Mouse (Mus musculus) lung, adult 2 months (tissue): ENCODE data around the gene Ripor1. TPM values are rescaled to one million over a fixed set of nuclear protein-coding genes. Genes with fewer than 3 reads are reported as not detected.
"Not testable (repeated sequence)": the region's sequence is repeated elsewhere in the genome, so short reads cannot be mapped to it uniquely, and the experiment has no call there.

Source experiments
- DNase-seq: peaks from one replicate; pipeline ENCODE4 v3.0.0; 2022
- H3K4me1 ChIP-seq: fragments of 200-500 bp; 2 replicates; pipeline ENCODE4 v1.6.1; 2011; ENCODE audit warnings: low read length; ENCODE audit not compliant: control insufficient read depth, insufficient read depth
- H3K4me3 ChIP-seq: fragments of 200-500 bp; replicated peaks from 2 replicates; pipeline ENCODE3; 2011; ENCODE audit warnings: low read depth, mild to moderate bottlenecking, control low read depth, low read length; ENCODE audit errors: extremely low read depth
- CTCF ChIP-seq: fragments of 200-500 bp; IDR thresholded peaks from 2 replicates; pipeline ENCODE4 v1.5.1; 2011; ENCODE audit warnings: mild to moderate bottlenecking, low read length, control low read depth; ENCODE audit not compliant: insufficient read depth
- POLR2A ChIP-seq: fragments of 200-500 bp; IDR thresholded peaks from 2 replicates; pipeline ENCODE4 v1.6.1; 2011; ENCODE audit warnings: low read depth, mild to moderate bottlenecking, control low read depth, low read length, borderline replicate concordance; ENCODE audit errors: extremely low read depth
- WGBS: fragments of 180-500 bp; shearing (Covaris S2); methylation state at CpG from one replicate; pipeline ENCODE4 v1.1.7; 2018; 5-methylcytosine and 5-hydroxymethylcytosine counted together
- polyA plus RNA-seq: library from polyadenylated mRNA; depleted of rRNA; stranded (reverse); fragments of >200 nt; gene quantifications from 2 replicates; pipeline ENCODE4 v1.2.3, GENCODE M21; 2012; rRNA removed

The Ripor1 gene
- polyA plus RNA-seq, result 71.7 and 74.9 TPM in 2 replicates

- peak; percentile 81 for DNase-seq
- WGBS, result 1% methylated on average over 24 of the region's 42 CpGs
- Histone ChIP-seq H3K4me1 (peaks cover 12% of the 10 kb centered on the region), H3K4me3 (peak within 1 kb of the TSS; percentile 85)
- TF ChIP-seq CTCF (peak; percentile 50), POLR2A (peak; percentile 65; the same call in 1 of the 2 replicates)
These were observed at the start of gene Ripor1 for GRCm38 (mm10) chr8:105604804-105605381. Gene Ripor1, plus strand, starts transcription at chr8:105605255.

- 75% methylated on average over 3 of the region's 3 CpGs for WGBS
- H3K4me1 ChIP-seq, result peaks cover 5% of the 10 kb centered on the region; the same call in 1 of the 2 replicates
- no peak for DNase-seq
- no peak overlapping the region for H3K4me3 ChIP-seq
- no peak for TF ChIP-seq CTCF
- TF ChIP-seq POLR2A, result no peak
These were observed 42.2 kb upstream of the Ripor1 start for GRCm38 (mm10) chr8:105562863-105563262.

- TF ChIP-seq CTCF (no peak), POLR2A (no peak)
- 61% methylated on average over 1 of the region's 1 CpGs for WGBS
These were observed 41.2 kb upstream of the Ripor1 start for GRCm38 (mm10) chr8:105563871-105564270.

GRCm38 (mm10) chr8:105564573-105565229, 40.4 kb upstream of the Ripor1 start:
- peak overlapping the region; percentile 77 for H3K4me3 ChIP-seq
- not testable (repeated sequence) for H3K4me1 ChIP-seq, DNase-seq
- 55% methylated on average over 9 of the region's 9 CpGs for WGBS

More at GRCm38 (mm10) chr8:105563871-105564270, 41.2 kb upstream of the Ripor1 start:
- no peak overlapping the region for H3K4me3 ChIP-seq
- no peak for DNase-seq
- peaks cover 5% of the 10 kb centered on the region; the same call in 1 of the 2 replicates for H3K4me1 ChIP-seq

- no peak for DNase-seq
- peaks cover 5% of the 10 kb centered on the region; the same call in 1 of the 2 replicates for H3K4me1 ChIP-seq
- peak overlapping the region; percentile 77 for H3K4me3 ChIP-seq
- WGBS, result under 1% methylated on average over 31 of the region's 31 CpGs
- no peak for TF ChIP-seq CTCF
- no peak for TF ChIP-seq POLR2A
These were observed 39.6 kb upstream of the Ripor1 start for GRCm38 (mm10) chr8:105565401-105565881.

GRCm38 (mm10) chr8:105565952-105566702, 38.9 kb upstream of the Ripor1 start, which contains the start of gene Atp6v0d1:
Gene Atp6v0d1, minus strand, starts transcription at chr8:105566047.
- under 1% methylated on average over 53 of the region's 53 CpGs for WGBS
- H3K4me3 ChIP-seq, result peak within 1 kb of the TSS; percentile 77
- H3K4me1 ChIP-seq, result peaks cover 5% of the 10 kb centered on the region; the same call in 1 of the 2 replicates
- DNase-seq, result peak; percentile 96
- TF ChIP-seq POLR2A (peak; percentile 55), CTCF (peak; percentile 80)

GRCm38 (mm10) chr8:105566703-105567595, 38.1 kb upstream of the Ripor1 start:
- DNase-seq, result no peak
- WGBS, result 22% methylated on average over 27 of the region's 27 CpGs
- H3K4me1 ChIP-seq, result peaks cover 5% of the 10 kb centered on the region; the same call in 1 of the 2 replicates
- TF ChIP-seq POLR2A (no peak), CTCF (no peak)
- peak overlapping the region; percentile 64 for H3K4me3 ChIP-seq

GRCm38 (mm10) chr8:105571810-105572209, 33.2 kb upstream of the Ripor1 start:
- WGBS, result 76% methylated on average over 9 of the region's 9 CpGs
- no peak for DNase-seq
- TF ChIP-seq POLR2A (no peak), CTCF (no peak)
- Histone ChIP-seq H3K4me3 (no peak overlapping the region), H3K4me1 (0 out of 2 replicates have a peak, but pooled peaks cover under 1% of the 10 kb centered on the region)
